Mouse (Mus musculus): Measurements from ENCODE around the gene Nckipsd.

Nckipsd gene

DNA sequence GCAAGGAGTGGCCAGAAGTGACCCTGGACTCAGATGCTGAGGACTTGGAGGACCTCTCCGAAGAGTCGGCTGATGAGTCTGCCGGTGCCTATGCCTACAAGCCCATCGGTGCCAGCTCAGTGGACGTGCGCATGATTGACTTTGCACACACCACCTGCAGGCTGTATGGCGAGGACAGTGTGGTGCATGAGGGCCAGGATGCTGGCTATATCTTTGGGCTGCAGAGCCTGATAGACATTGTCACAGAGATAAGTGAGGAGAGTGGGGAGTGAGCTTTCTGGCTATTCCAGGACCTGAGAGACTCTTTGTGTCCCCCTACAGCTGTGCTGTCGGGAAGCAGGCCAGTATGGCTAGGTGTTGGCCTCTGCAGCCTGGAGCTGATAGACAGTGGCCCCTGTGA, 2.4 kb upstream of the Nckipsd start:
- no peak for DNase-seq

DNA sequence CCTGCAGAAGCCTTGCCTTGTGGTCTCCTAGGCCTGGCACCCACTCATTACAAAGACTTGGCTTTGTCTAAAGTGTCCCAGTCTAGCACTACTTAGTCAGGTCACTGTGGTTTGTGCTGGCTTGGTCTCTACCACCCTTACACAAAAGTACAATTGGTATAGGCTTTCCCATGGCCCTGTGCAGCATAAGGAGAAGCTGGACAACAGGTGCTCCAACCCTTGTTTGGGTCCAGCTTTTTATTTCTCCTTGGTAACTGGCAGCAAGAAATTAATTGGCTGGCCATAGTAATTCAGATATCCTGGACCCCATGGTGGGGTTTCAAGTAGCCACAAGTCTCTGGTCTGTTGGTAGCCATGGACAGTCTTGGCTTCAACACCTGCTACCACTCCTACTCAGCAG, 1.8 kb upstream of the Nckipsd start:
- no peak for DNase-seq

GRCm38 (mm10) chr9:108806831-108807230, 1.3 kb upstream of the Nckipsd start:
- no peak for DNase-seq

- no peak for DNase-seq
Observed at GRCm38 (mm10) chr9:108807674-108808073, 494 bp upstream of the Nckipsd start.

DNA sequence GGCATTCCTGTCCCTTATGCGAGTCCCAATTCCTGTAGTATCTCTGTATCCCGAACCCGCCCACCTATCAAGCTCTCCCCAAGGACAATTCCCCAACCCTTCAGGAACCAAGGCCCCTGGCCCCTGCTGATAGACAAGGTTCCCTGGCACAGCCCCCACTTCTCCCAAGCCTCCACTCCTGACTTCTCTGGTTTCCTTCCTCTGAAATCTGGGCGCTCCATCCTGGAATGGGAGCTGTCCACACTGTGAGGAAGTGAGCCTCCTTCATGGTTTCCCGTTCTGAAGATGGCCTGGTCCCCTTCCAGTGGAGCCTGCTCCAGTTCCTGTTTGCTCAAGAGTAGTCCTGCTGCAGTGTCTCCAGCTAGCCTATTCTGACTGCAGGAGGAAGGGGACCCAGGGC, 1.0 kb downstream of the Nckipsd start:
- no peak for DNase-seq

GRCm38 (mm10) chr9:108809723-108810122, 1.6 kb downstream of the Nckipsd start:
- DNase-seq = no peak

DNA sequence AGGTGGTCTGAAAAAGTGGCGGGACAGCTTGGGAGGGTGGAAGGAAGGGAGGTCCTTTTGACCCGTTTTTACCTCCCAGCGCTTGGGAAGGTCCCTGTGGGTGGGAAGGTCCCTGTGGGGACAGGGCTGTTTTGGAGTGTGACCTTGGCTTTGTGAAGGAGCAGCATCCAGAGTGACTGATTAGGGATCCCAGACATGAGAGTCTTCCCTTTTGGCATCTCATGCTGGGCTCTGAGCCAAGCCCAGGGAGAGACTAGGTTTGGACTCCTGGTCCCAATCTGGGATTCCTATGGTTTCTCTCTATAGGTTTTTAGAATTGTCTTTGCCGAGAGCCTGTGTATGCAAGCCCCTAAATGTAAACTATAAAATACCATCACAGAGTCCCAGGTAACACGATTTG, 2.3 kb downstream of the Nckipsd start:
- no peak for DNase-seq

- DNase-seq = no peak
Observed at GRCm38 (mm10) chr9:108815557-108815956, 7.4 kb downstream of the Nckipsd start.

DNA sequence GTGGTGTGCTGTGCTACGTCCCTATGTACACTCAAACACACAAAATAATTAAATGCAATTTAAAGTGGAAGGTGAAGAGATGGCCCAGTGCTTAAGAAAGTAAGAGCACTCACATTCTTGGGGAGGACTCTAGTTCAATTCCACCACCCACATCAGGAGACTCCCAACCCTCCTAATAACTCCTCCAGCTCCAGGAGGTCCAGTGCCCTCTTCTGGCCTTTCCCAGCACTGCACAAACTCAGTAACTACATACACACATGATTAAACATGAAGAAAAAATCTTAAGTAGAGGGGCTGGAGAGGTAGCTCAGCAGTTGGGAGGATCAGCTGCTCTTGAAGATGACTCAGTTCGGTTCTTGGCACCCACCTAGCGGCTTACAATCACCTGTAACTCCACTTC, 11.3 kb downstream of the Nckipsd start:
- DNase-seq = no peak

- no peak for DNase-seq
Observed at GRCm38 (mm10) chr9:108820077-108820476, 11.9 kb downstream of the Nckipsd start.

DNA sequence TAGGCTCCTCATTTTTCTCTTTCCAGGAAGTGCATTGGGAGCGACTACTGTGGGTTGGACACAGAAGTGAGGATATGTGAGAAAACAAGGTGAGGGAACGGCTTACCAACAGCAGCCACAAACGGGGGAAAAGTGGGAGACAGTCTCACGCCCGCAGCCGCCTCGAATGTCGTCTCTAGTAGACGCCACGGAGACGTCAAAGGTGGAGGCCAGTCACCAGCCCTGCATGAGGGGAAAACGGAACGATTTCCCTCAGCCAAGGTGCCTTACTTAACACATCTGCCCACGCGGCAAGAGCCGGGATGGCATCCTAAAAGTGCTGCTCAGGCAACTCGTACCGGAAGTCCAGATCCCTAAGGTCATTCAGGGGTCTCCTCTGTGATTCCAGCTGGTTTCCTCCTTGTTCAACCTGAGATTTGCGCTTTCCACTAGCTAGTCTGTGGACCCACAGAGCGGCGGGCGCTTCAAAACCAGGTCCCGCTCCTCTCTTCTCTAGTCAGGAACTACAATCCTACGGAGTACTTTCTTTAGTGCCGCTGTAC, 16.0 kb downstream of the Nckipsd start:
- DNase-seq = no peak

GRCm38 (mm10) chr9:108824755-108825413, 16.7 kb downstream of the Nckipsd start:
- peak; percentile 95 for DNase-seq

GRCm38 (mm10) chr9:108825820-108826699, 17.9 kb downstream of the Nckipsd start, which contains the start of gene Celsr3:
TSS of gene Celsr3 (plus strand) at chr9:108826320.
- peak; percentile 89 for DNase-seq

GRCm38 (mm10) chr9:108826700-108827340, 18.7 kb downstream of the Nckipsd start:
- DNase-seq = no peak

GRCm38 (mm10) chr9:108827454-108827853, 19.3 kb downstream of the Nckipsd start:
- no peak for DNase-seq

DNA sequence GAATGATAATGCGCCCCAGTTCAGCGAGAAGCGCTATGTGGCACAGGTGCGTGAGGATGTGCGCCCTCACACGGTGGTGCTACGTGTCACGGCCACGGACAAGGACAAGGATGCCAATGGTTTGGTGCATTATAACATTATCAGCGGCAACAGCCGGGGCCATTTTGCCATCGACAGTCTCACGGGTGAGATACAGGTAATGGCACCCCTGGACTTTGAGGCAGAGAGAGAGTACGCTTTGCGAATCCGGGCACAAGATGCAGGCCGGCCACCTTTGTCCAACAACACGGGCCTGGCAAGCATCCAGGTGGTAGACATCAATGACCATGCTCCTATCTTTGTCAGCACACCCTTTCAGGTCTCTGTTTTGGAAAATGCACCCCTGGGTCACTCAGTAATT, 19.7 kb downstream of the Nckipsd start:
- DNase-seq = no peak

- DNase-seq = no peak
Observed at GRCm38 (mm10) chr9:108831637-108832036, 23.5 kb downstream of the Nckipsd start.

- peak; percentile 92 for DNase-seq
Observed at GRCm38 (mm10) chr9:108832390-108833108, 24.4 kb downstream of the Nckipsd start.

DNA sequence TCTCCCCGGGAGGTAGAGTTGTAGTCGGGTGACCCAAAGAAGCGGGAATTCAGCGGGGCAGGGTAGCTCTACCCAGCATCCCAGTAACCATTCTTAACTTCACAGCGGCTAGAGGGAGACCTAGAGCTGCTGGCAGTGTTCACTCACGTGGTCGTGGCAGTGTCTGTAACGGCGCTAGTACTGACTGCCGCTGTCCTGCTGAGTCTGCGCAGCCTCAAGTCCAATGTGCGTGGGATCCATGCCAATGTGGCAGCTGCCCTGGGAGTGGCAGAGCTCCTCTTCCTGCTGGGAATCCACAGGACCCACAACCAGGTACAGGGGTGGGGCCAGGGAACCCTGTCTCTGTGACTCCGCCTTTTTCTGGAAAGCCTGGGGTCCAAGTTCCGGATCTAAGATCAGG, 34.8 kb downstream of the Nckipsd start:
- peak; percentile 72 for DNase-seq

- DNase-seq = no peak
Observed at GRCm38 (mm10) chr9:108845390-108845789, 37.2 kb downstream of the Nckipsd start.

GRCm38 (mm10) chr9:108847374-108847773, 39.2 kb downstream of the Nckipsd start:
- no peak for DNase-seq

GRCm38 (mm10) chr9:108848419-108848818, 40.3 kb downstream of the Nckipsd start:
- no peak for DNase-seq

DNA sequence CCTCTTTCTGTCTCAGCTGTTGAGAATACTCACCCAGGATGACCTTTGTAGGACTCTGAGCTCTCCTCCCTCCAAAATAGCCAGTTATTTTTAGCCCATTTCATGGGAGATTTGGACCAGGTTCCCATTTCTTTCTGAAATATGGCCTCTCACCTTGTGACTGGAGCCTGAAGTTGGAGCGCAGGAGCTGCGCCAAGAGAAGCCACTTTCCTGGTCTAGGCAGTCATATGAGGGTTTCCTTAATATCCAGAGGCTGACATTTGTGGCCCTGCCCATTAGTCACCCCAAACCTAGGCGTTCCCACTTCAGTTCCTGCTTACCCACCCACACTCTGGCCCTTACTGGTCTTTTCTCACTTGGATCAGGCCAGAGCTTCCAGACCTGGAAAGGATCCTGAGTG, 44.8 kb downstream of the Nckipsd start, which contains the start of gene Slc26a6:
Slc26a6 (plus strand) TSS at position 308 of the 400 bp plus-strand sequence.
- DNase-seq = no peak
